Mouse (Mus musculus) liver, postnatal 0 days (tissue): ENCODE data around the gene Klhdc3.
A peak's percentile ranks its signal among the peaks of the same experiment; 100 is the strongest.

Experiments used
- CTCF ChIP-seq: sonication (generic); IDR thresholded peaks from 2 replicates; pipeline ENCODE4 v1.5.1; 2016; ENCODE audit warnings: antibody characterized with exemption, low read depth
- EP300 ChIP-seq: IDR thresholded peaks from 2 replicates; pipeline ENCODE4 v1.6.1; 2016; ENCODE audit warnings: antibody characterized with exemption, low read depth, mild to moderate bottlenecking

- TF ChIP-seq CTCF: peak; percentile 19; the same call in 1 of the 2 replicates
- peak; percentile 35; the same call in 1 of the 2 replicates for TF ChIP-seq EP300
These were observed 30.4 kb upstream of the Klhdc3 start, which contains the start of gene Pex6 for GRCm38 (mm10) chr17:46710959-46711597.
